Mouse (Mus musculus) mesoderm, embryonic 11.5 days (tissue): ENCODE data around the gene Olfr1375.
A peak's percentile ranks its signal among the peaks of the same experiment; 100 is the strongest.
"Not testable (repeated sequence)": the region's sequence is repeated elsewhere in the genome, so short reads cannot be mapped to it uniquely, and the experiment has no call there.

ENCODE experiments used
- DNase-seq: peaks from one replicate; pipeline ENCODE4 v3.0.0-alpha.2; 2012; ENCODE audit warnings: low read depth, low spot score

Gene Olfr1375

DNA sequence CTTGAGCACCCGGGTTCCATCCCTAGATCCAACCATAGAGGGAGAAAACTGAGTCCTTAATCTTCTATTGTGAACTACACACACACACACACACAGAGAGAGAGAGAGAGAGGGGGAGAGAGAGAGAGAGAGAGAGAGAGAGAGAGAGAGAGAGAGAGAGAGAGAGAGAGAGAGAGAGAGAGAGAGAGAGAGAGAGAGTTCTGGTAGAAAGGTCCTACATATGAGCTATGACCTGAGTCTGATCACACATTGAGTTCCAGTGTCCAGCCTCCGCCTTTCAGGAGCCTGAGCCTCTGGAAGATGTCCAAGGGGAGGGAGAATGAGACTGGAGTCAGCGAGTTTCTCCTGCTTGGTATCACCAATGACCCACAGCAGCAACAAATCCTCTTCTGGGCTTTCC, at the start of gene Olfr1375:
Gene Olfr1375 (plus strand): TSS at position 301 of the 400 bp plus-strand sequence.
- DNase-seq: not testable (repeated sequence)

DNA sequence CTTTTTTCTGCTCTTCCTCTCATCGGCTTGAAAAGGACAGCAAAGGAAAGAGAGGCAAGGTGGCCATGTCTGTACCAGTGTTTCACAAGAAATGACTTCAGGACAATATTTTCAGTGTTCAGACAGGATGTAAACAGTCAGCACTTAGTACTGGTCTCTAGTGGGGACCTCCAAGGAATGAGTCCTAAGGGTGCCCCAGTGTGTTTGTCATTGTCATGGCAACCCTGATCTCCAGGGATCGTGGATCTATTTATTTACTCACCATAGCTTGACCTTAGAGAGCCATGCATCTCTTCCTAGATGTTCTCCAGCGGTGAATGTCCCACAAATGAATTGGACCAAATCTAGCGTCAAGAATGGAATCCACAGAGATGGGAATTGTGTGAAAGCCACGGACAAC, 44.6 kb upstream of the Olfr1375 start, which contains the start of gene Olfr51:
Gene Olfr51 (plus strand): TSS at position 301 of the 400 bp plus-strand sequence.
- DNase-seq: no peak

DNA sequence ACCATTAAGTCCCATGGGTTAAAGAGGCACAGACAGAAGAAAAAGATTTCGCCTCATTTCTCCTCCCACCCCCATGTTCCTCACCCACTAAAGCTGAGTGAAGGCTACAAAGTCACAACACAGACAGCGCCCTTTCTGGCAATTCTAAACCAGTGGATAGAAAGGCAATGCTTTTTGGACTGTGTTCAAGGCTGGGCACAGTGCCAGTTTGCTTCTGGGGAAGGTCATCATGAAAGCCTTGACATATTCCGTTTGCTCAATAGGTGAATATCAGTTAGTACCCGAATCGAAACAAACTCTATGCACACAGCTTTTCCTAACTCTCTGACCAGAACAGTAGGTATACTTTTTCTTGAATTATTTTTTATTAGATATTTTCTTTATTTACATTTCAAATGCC, 36.1 kb upstream of the Olfr1375 start:
- DNase-seq: no peak

DNA sequence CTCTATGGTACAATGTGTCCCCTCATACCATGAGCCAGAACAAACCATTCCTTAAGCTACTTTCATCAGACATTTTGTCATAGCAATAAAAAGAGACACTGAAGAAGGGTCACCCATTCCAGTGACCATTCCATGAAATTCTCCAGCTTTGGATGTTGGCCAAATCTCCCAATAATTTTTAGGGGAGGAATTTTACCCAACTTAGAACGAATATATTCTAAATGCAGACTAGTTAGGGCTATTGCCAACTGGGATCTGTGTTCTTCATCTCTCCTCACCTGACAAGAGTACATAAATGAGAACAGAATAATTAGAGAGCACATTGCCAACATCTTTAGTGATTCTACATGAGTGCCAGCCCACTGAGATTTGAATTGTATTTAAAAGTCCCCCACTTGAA, 34.0 kb upstream of the Olfr1375 start, which contains the start of gene Olfr54:
Gene Olfr54 (plus strand): TSS at position 301 of the 400 bp plus-strand sequence.
- no peak for DNase-seq

DNA sequence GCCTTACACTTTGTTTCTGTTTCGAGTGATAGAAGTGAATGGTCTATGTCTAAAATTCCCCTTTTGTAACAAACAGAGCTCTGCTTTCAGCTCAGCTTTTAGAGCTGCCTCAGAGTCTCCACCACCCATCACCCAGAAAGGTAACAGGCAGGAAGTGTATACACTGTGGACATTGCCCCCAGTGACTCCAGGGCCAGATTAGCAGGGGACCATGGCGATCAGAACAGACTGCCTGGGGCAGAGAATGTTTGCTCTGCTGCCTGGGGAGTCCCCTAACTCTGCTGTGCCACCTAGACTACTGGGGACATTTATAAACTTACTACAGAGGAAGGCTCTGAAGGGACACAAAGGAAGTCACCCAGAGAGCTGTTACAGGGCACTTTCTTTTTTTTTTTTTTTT, 31.6 kb upstream of the Olfr1375 start:
- DNase-seq: no peak

DNA sequence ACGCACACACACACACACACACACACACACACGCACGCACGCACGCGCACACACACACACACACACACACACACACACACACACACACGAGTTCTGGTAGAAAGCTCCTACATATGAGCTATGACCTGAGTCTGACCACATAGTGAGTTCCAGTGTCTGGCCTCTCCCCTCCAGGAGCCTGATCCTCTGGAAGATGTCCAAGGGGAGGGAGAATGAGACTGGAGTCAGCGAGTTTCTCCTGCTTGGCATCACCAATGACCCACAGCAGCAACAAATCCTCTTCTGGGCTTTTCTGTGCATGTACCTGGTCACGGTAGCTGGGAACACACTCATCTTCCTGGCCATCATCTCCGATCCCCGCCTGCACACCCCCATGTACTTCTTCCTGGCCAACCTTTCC, 21.1 kb upstream of the Olfr1375 start:
- not testable (repeated sequence) for DNase-seq

DNA sequence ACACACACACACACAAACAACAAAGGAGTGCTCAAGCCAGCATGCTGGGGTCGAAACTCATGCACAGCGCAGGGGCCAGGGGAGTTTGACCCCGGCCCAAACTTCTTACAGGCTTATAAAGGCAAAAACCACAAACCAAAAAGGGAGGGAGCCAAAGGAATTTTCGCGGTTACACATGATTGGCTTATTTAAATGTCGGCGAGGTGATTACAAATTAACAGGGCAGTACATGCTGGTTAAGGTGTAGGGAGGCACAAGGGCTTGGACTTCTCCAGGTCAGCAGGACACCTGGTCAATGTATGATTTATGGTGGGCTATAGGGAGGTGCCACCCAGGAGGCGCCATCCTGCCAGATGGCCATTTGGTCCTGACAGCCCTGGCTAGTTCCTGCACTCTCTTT, 18.5 kb upstream of the Olfr1375 start:
- not testable (repeated sequence) for DNase-seq

DNA sequence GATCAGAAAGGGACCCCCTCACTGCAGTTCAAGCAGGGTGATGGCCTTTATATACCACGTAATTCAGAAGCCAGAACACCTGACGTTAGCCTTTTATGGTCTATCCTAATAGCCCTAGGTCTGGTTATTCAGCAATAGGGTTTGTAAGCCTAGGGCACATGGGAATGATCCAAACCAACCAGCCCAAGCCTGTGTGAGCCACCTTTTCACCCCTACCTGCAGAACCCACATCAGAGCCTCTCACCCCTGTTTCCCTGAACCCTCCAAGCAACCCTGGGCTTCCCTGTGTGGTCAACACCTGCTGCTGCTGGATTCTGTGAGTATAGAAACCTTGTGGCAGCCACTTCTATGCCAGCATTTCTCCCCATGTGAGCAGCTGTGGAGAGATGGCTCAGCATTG, 17.7 kb upstream of the Olfr1375 start:
- DNase-seq: no peak

DNA sequence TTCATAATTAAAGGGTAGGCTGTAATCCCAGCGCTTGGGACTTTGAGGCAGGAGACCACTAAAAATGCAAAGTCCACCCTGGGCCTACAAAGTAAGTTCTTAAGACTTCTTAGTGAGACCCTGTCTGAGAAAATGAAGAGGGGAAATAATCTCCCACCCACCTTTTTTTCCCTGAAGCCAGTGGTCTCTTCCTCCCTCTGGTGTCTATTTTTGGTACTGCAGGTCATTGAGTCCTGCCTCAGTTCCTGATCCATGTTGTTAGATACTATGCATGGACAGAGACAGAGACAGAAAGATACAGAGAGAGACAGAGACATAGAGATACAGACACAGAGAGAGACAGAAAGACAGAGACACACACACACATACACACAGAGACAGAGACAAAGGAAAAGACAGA, 15.1 kb upstream of the Olfr1375 start:
- DNase-seq: peak; percentile 60

DNA sequence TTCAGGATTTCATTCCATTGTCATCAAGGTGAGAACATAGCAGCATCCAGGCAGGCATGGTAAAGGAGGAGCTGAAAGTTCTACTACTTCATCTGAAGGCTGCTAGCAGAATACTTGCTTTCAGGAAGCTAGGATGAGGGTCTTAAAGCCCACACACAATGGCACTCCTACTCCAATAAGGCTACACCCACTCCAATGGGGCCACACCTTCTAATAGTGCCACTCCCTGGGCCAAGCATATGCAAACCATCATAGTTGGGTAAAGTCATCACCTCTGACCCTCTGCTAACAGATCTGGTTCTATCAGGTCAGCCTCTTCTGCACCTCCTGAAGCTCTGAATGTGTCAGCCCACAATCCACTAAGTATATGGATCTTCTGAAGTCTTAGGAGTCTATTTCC, 13.8 kb upstream of the Olfr1375 start:
- not testable (repeated sequence) for DNase-seq

DNA sequence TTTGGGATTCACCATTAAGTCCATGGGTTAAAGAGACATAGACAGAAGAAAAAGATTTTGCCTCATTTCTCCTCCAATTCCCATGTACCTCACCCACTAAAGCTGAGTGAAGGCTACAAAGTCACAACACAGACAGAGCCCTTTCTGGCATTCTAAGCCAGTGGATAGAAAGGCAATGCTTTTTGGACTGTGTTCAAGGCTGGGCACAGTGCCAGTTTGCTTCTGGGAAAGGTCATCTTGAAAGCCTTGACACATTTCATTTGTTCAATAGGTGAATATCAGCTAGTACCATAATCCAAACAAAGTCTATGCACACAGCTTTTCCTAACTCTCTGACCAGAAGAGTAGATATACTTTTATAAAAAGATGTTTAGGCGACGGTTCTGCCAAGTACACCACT, 12.0 kb upstream of the Olfr1375 start:
- no peak for DNase-seq

DNA sequence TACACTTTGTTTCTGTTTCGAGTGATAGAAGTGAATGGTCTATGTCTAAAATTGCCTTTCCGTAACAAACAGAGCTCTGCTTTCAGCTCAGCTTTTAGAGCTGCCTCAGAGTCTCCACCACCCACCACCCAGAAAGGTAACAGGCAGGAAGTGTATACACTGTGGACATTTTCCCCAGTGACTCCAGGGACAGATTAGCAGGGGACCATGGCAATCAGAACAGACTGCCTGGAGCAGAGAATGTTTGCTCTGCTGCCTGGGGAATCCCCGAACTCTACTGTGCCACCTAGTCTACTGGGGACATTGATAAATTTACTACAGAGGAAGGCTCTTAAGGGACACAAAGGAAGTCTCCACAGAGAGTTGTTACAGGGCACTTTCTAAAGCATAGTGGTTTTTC, 3.1 kb upstream of the Olfr1375 start:
- not testable (repeated sequence) for DNase-seq

DNA sequence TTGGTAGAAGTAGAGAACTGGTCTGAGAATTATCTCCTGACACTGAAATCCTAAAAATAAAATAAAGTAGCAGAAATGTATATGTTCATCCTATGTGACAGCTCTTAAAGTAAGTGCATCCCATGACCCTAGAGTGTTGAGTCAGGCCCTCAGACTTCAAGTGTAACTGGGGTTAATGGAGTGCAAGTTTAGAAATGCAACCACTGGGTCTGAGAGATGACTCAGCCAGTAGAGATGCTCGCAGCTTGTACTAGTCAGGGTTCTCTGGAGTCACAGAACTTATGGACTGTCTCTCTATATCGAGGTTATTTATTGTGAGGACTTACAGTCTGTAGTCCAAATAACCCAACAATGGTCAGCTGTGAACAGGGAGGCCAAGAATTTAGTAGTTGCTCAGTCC, 3.8 kb downstream of the Olfr1375 start:
- DNase-seq: no peak

DNA sequence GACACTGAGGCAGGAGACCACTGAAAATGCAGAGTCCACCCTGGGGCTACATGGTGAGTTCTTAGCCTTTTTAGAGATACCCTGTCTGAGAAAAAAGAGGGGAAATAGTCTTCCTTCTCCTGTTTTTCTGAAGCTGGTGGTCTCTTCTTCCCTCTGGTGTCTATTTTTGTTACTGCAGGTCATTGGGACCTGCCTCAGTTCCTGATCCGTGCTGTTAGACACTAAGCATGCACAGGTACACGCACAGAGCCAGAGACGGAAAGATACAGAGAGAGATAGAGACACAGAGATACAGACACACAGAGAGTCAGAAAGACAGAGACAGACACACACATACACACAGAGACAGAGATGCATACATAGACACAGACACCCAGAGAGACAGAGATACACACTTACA, 5.3 kb downstream of the Olfr1375 start:
- peak; percentile 11 for DNase-seq

DNA sequence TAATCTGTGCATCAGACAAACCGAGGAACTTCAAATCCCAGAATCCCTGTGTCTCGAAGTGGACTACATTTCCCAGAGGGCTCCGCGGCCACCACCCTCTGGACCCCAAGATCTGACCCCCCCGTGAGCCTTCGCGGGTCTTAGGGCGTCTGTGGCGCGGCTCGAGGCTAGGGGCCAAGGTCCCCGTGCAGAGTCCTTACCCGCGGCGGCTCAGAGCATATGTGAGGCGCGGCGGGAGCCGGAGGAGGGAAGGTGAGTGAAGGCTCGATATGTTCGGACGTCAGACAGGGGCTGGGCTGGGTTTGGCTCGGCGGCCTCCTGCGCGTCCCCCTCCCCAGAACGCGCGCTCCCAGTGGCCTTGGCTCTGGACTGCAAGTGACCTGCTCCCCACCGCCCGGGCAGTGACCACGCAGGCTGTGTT, 11.3 kb downstream of the Olfr1375 start, which contains the start of gene Zfp354a:
Gene Zfp354a (plus strand): TSS at position 107 of the 421 bp plus-strand sequence.
- DNase-seq: peak; percentile 82

DNA sequence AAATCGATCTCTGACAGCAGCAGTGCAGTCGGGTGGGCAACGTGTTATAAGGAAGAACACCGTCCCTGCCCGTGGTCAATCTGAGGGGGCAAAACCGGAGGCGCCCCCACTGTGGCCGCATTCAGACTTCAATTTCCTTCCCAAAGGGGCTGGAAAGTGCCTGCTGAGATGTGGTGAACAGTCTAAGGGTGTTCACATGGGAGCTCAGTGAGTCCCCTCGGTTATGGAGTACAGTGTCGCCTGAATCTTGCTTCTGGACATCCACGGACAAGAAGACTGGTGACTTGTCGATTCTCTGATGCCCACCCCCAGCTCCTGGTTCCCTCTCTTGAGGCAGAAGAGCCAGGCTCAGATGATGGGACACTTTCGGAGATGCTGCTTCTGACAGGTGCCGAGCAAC, 11.7 kb downstream of the Olfr1375 start:
- no peak for DNase-seq

DNA sequence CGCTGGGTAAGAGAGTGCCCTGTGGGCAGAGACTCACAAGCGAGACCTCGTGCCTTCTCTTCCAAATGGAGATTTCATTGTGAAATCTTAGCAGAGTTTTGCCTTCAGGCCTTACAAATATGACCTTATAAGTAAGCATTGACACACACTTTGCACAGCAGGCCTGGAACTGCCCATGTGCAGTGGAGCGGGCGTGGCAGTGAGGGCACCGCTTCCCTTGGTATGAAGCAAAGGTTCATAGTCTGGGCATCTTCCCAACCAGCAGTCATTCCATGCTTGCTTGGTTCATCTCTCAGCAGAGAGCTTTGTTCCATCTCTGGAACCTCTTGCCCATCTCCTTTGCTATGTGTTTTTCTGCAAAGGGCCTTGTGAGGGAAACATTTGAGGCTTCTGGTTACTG, 13.1 kb downstream of the Olfr1375 start:
- no peak for DNase-seq

DNA sequence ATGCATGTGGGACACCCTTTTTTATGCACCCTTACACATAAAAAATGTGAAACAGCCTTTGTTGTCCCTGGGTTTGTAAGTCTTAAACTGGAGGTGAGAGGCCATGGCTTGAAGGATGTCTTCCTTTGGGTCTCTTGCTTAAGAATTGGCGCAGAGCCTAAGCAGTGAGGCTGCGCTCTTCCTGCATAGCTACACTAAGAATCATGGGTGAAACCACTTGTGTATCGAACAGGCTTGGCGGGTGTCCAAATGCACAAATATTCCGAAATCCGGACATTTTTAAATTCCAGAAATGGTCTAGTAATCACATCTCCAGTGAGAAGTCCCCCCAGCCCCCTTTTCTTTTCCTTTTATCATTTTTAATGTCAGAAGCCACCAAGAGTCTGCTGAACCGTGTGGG, 15.4 kb downstream of the Olfr1375 start:
- no peak for DNase-seq

DNA sequence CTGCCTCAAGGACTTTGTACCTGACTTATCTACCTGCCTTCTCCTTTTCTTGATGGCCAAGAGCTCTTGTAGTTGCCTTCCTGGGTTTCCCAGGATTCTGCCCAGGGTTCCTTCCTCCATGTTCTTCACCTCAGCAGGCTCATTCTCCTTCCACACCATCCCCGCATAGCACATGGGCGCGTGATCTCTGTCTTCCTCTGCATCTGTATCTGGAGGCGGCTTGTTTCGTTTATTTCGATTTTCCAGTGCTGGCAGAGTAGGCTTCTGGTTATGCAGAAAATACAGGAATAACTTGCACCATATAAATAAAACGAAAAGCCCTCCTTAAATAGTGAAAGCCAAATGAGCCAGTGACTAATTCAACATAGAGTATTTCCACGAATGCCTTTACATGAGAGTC, 15.9 kb downstream of the Olfr1375 start:
- DNase-seq: no peak

DNA sequence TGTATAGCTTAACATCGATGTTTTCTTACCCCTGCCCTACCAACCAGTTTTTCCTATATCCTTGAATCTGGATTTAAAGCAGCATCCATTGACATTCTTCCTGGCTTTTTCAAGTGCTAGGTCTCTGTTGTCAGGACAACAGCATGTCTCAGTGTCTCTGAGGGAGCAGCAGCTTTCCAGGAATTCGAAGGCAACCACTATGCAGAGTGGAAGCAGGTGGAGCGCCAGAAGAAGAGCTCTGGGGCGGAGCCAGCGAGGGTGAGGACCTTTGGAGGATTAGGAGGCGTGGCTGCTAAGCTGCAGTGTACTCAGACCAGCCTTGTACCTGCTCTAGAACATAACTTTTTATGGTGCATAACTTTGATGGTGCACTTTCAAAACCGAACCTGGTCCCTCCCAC, 36.6 kb downstream of the Olfr1375 start:
- peak; percentile 7 for DNase-seq

DNA sequence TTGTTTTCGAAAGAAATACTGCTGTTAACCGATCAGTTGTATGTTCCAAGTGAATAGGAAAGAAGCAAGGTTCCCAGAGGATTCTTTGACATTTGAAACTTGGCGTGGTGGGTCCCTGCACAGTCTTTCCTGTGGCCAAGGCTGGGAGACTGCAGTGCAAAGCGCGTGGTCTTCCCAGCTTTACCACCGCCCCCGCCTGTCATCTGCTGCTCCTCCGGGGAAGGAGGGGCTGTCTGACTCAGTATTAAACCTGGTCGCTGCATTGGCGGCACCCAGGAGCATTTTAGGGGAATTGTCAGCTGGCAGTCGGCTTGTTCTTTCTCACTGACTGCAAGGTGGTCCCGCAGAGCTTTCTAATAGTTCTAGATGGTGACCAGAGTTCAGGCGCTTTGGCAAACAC, 37.4 kb downstream of the Olfr1375 start:
- no peak for DNase-seq
